Mouse (Mus musculus) liver, embryonic 14.5 days (tissue): ENCODE measurements around the gene Setd2.

Experiments
- CTCF ChIP-seq: IDR thresholded peaks from 2 replicates; pipeline ENCODE4 v1.5.1; 2016; ENCODE audit warnings: antibody characterized with exemption, low read depth, control low read depth
- EP300 ChIP-seq: IDR thresholded peaks from 2 replicates; pipeline ENCODE4 v1.6.1; 2016; ENCODE audit warnings: antibody characterized with exemption, low read depth

DNA sequence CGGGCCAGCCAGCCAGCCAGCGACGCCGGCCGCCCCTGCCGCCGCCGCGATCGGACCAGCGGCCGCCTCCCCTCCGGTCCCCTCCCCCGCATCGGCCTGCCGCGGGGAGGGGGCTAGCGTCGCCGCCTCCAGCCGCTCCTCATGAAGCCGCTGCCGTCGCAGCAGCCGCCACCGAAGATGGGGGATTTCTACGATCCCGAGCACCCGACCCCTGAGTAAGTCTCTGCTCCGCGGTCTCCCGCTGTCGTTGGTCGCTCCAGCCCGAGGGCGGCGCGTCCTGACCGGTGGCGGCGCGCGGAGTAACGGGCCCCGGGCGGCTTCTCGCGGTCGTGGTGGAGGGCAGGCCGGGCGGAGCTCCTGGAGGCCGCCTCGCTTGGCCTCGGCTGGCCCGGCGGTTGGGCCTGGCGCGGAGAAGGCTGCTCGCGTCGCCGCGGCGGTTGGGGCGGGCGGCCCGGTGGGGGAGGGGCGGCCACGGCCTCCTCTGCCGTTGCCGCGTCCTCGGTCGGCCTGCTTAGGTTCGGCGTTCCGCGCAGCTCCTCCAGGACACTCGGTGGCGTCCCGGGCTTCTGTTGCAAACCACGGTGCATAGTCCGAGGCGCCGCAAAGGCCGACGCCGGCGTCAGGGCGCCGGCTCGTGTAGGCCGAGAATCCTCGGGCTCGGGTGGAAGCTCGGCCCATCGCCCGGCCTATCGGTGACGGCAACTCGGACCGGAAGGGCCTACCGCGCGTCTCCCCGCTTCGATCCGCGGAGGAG lies at the start of gene Setd2:
- no peak for TF ChIP-seq EP300
- TF ChIP-seq CTCF = no peak
